Mouse (Mus musculus) liver, embryonic 15.5 days (tissue): ENCODE measurements around the gene Lipe. TPM values are rescaled to one million over a fixed set of nuclear protein-coding genes. Genes with fewer than 3 reads are reported as not detected.
"Not testable (repeated sequence)": the region's sequence is repeated elsewhere in the genome, so short reads cannot be mapped to it uniquely, and the experiment has no call there.

Source experiments
- ATAC-seq: fragments of 200-750 bp; cut with Nextera tagmentation; 2 replicates; pipeline ENCODE4 v1.8.0; 2017; ENCODE audit warnings: moderate number of reproducible peaks, mild to moderate bottlenecking, moderate library complexity; ENCODE audit not compliant: insufficient read depth
- H3K27ac ChIP-seq: fragments of 300-500 bp; sonication (generic); replicated peaks from 2 replicates; pipeline ENCODE4 v1.5.1; 2015; ENCODE audit warnings: mild to moderate bottlenecking, inconsistent platforms
- H3K27me3 ChIP-seq: fragments of 300-500 bp; sonication (generic); 2 replicates; pipeline ENCODE4 v1.6.1; 2015; ENCODE audit warnings: mild to moderate bottlenecking, inconsistent platforms
- H3K36me3 ChIP-seq: fragments of 300-500 bp; sonication (generic); replicated peaks from 2 replicates; pipeline ENCODE4 v1.6.1; 2015; ENCODE audit warnings: moderate library complexity, mild to moderate bottlenecking, inconsistent platforms
- H3K4me1 ChIP-seq: fragments of 300-500 bp; sonication (generic); replicated peaks from 2 replicates; pipeline ENCODE4 v1.6.1; 2015; ENCODE audit warnings: inconsistent platforms
- H3K4me2 ChIP-seq: fragments of 300-500 bp; sonication (generic); 2 replicates; pipeline ENCODE4 v1.6.1; 2015; ENCODE audit warnings: moderate library complexity, mild to moderate bottlenecking, inconsistent platforms
- H3K4me3 ChIP-seq: fragments of 300-500 bp; sonication (generic); replicated peaks from 2 replicates; pipeline ENCODE4 v1.5.1; 2015; ENCODE audit warnings: mild to moderate bottlenecking, inconsistent platforms
- H3K9ac ChIP-seq: fragments of 300-500 bp; sonication (generic); 2 replicates; pipeline ENCODE4 v1.6.1; 2015; ENCODE audit warnings: moderate library complexity, mild to moderate bottlenecking, inconsistent platforms
- H3K9me3 ChIP-seq: fragments of 300-500 bp; sonication (generic); replicated peaks from 2 replicates; pipeline ENCODE4 v1.6.1; 2016; ENCODE audit warnings: inconsistent platforms
- WGBS: fragments of 180-500 bp; shearing (Covaris S2); methylation state at CpG from one replicate; pipeline ENCODE4 v1.1.7; 2015; ENCODE audit warnings: mixed read lengths; ENCODE audit not compliant: insufficient replicate concordance; 5-methylcytosine and 5-hydroxymethylcytosine counted together
- polyA plus RNA-seq: library from polyadenylated mRNA; unstranded; fragments of >200 nt; fragmentation: Nextera tagmentation; extraction: Ambion mirVana; gene quantifications from 2 replicates; pipeline ENCODE4 v1.2.1, GENCODE M21; 2015

The Lipe gene
- polyA plus RNA-seq, 1 experiment from 2014 or later = 3.4 TPM

DNA sequence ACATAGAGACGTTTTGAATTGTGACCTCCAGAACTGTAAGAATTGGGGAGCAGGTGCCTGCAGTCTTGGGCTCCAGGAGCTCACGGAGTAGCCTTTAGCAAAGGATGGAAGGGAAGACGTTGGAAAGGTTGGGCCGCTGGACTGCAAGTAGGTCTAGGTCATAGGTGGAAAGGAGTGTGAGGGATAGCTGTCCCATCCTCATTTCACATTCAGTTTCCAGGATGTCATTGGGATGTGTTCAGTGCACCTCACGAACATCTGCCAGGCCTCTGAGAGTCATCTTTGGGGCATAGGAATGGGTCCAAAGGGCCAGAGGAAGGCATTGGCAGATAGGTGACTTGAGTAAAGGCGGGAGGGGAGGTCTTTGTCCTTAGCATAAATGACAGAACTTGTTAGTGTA is 33.9 kb upstream of the Lipe start:
- Histone ChIP-seq H3K9ac (no peak overlapping the region), H3K27ac (no peak overlapping the region), H3K9me3 (no peaks in the 10 kb centered on the region), H3K36me3 (no peaks in the 10 kb centered on the region), H3K4me3 (no peak overlapping the region), H3K4me2 (no peak overlapping the region), H3K4me1 (peaks cover 18% of the 10 kb centered on the region; the same call in 1 of the 2 replicates), H3K27me3 (no peaks in the 10 kb centered on the region)
- 62% methylated on average over 6 of the region's 6 CpGs for WGBS
- ATAC-seq = no peak

GRCm38 (mm10) chr7:25429886-25430784 is 31.6 kb upstream of the Lipe start:
- H3K9me3 ChIP-seq = no peaks in the 10 kb centered on the region
- peaks cover 10% of the 10 kb centered on the region; the same call in 1 of the 2 replicates for H3K4me1 ChIP-seq
- H3K4me3 ChIP-seq = no peak overlapping the region
- 51% methylated on average over 4 of the region's 4 CpGs for WGBS
- no peak overlapping the region for H3K9ac ChIP-seq
- H3K4me2 ChIP-seq = no peak overlapping the region
- H3K27ac ChIP-seq = no peak overlapping the region
- H3K27me3 ChIP-seq = no peaks in the 10 kb centered on the region
- H3K36me3 ChIP-seq = no peaks in the 10 kb centered on the region
- ATAC-seq = no peak

GRCm38 (mm10) chr7:25428321-25428720 is 29.8 kb upstream of the Lipe start:
- no peak overlapping the region for H3K27ac ChIP-seq

GRCm38 (mm10) chr7:25427144-25427543 is 28.6 kb upstream of the Lipe start:
- H3K4me3 ChIP-seq = no peak overlapping the region
- no peaks in the 10 kb centered on the region for H3K4me1 ChIP-seq
- H3K27ac ChIP-seq = no peak overlapping the region; the same call in 1 of the 2 replicates
- WGBS = 52% methylated on average over 5 of the region's 5 CpGs
- H3K36me3 ChIP-seq = no peaks in the 10 kb centered on the region
- no peak for ATAC-seq
- no peak overlapping the region for H3K9ac ChIP-seq
- no peaks in the 10 kb centered on the region for H3K9me3 ChIP-seq
- 0 out of 2 replicates have a peak, but pooled peaks cover 5% of the 10 kb centered on the region for H3K27me3 ChIP-seq
- H3K4me2 ChIP-seq = no peak overlapping the region

More at GRCm38 (mm10) chr7:25428321-25428720, 29.8 kb upstream of the Lipe start:
- Histone ChIP-seq H3K4me1 (0 out of 2 replicates have a peak, but pooled peaks cover 6% of the 10 kb centered on the region), H3K4me3 (no peak overlapping the region), H3K9me3 (no peaks in the 10 kb centered on the region), H3K36me3 (no peaks in the 10 kb centered on the region), H3K9ac (no peak overlapping the region), H3K4me2 (no peak overlapping the region), H3K27me3 (no peaks in the 10 kb centered on the region)
- ATAC-seq = no peak
- WGBS = 64% methylated on average over 3 of the region's 3 CpGs

DNA sequence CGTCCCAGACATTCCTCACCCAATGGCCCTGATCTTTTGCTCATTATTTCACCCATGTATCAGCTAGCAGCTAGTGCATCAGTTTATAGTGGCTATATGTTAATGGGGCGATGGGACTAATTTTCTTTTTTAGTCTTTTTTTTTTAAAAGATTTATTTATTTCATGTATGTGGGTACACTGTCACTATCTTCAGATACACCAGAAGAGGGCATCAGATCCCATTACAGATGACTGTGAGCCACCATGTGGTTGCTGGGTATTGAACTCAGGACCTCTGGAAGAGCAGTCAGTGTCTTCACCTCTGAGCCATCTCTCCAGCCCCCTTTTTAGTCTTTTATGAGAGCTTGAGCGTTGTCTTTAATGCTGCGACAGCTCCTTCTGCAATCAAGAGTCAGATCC is 27.9 kb upstream of the Lipe start:
- ATAC-seq, H3K36me3 ChIP-seq, H3K9me3 ChIP-seq, H3K4me2 ChIP-seq, H3K4me1 ChIP-seq, H3K27me3 ChIP-seq, H3K4me3 ChIP-seq, H3K9ac ChIP-seq, H3K27ac ChIP-seq: not testable (repeated sequence)
- 59% methylated on average over 4 of the region's 4 CpGs for WGBS

DNA sequence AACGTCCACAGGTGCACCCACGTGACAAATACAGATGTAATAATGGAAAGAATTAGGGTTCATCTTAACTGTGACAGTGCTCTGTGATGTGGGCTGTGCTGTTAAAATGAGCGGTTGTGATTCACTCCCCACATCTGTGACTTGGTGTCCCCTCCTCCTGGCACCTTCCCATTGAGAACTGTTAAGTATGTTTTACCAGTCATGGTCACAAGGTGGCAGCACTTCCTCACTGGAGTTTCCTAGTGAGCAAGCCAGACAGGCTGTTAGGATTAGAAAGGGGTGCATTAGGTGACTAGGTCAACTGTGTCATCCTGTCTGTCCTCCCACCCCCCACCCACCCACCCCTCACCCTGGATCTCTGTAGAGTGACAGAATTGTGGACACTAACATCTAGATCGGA is 25.9 kb upstream of the Lipe start:
- Histone ChIP-seq H3K4me2 (no peak overlapping the region), H3K9ac (no peak overlapping the region), H3K27me3 (0 out of 2 replicates have a peak, but pooled peaks cover 5% of the 10 kb centered on the region), H3K9me3 (no peaks in the 10 kb centered on the region), H3K36me3 (no peaks in the 10 kb centered on the region), H3K4me1 (0 out of 2 replicates have a peak, but pooled peaks cover 3% of the 10 kb centered on the region), H3K4me3 (no peak overlapping the region), H3K27ac (no peak overlapping the region)
- 28% methylated on average over 4 of the region's 4 CpGs for WGBS
- ATAC-seq = no peak

DNA sequence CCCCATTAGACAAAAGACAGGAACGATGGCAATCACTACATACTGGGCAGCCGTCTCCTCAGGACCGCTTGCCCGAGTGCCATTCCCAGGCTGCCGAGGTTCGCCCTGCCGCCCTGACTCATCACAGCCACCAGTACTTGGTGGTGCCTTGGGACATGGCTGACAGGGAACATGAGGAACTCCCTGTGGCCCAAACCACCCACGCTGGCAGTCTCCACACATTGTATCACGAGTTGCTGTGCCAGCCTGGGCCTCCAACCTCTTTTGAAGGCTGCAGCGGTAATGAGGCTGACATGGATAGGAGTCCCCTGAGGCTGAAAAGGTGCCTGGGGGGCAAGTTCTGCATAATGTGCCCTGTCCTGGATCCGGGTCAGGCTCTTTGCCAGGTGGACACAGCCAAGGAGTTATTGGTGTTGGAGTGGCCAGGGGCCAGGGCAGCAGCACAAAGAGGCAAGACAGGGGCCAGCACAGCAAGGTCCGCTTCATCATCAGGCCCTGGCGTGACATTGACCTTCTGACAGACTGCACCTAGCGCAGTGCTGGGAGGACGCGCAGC is 23.9 kb upstream of the Lipe start:
- H3K9ac ChIP-seq = no peak overlapping the region
- H3K36me3 ChIP-seq = no peaks in the 10 kb centered on the region
- WGBS = 73% methylated on average over 16 of the region's 16 CpGs
- 0 out of 2 replicates have a peak, but pooled peaks cover 3% of the 10 kb centered on the region for H3K4me1 ChIP-seq
- no peak overlapping the region for H3K4me3 ChIP-seq
- no peaks in the 10 kb centered on the region for H3K9me3 ChIP-seq
- H3K27ac ChIP-seq = no peak overlapping the region
- ATAC-seq = no peak
- no peak overlapping the region for H3K4me2 ChIP-seq
- 0 out of 2 replicates have a peak, but pooled peaks cover 5% of the 10 kb centered on the region for H3K27me3 ChIP-seq

- no peak for ATAC-seq
- Histone ChIP-seq H3K27me3 (0 out of 2 replicates have a peak, but pooled peaks cover 5% of the 10 kb centered on the region), H3K4me3 (no peak overlapping the region), H3K9ac (no peak overlapping the region), H3K9me3 (no peaks in the 10 kb centered on the region), H3K4me2 (no peak overlapping the region), H3K27ac (no peak overlapping the region), H3K4me1 (0 out of 2 replicates have a peak, but pooled peaks cover 6% of the 10 kb centered on the region), H3K36me3 (no peaks in the 10 kb centered on the region)
- 61% methylated on average over 4 of the region's 4 CpGs for WGBS
Measured at GRCm38 (mm10) chr7:25419943-25420342, 21.4 kb upstream of the Lipe start.

GRCm38 (mm10) chr7:25419536-25419935 is 21.0 kb upstream of the Lipe start:
- Histone ChIP-seq H3K9ac (no peak overlapping the region), H3K9me3 (no peaks in the 10 kb centered on the region), H3K4me2 (no peak overlapping the region), H3K4me3 (no peak overlapping the region), H3K36me3 (no peaks in the 10 kb centered on the region), H3K4me1 (0 out of 2 replicates have a peak, but pooled peaks cover 7% of the 10 kb centered on the region), H3K27me3 (0 out of 2 replicates have a peak, but pooled peaks cover 5% of the 10 kb centered on the region), H3K27ac (no peak overlapping the region)
- WGBS = 72% methylated on average over 8 of the region's 8 CpGs
- ATAC-seq = no peak

- WGBS = 46% methylated on average over 1 of the region's 1 CpGs
- ATAC-seq = no peak
- H3K4me2 ChIP-seq = no peak overlapping the region
- H3K4me3 ChIP-seq = no peak overlapping the region
- no peak overlapping the region for H3K27ac ChIP-seq
- 0 out of 2 replicates have a peak, but pooled peaks cover under 1% of the 10 kb centered on the region for H3K27me3 ChIP-seq
- H3K9ac ChIP-seq = no peak overlapping the region
- 0 out of 2 replicates have a peak, but pooled peaks cover 7% of the 10 kb centered on the region for H3K4me1 ChIP-seq
- no peaks in the 10 kb centered on the region for H3K9me3 ChIP-seq
- no peaks in the 10 kb centered on the region for H3K36me3 ChIP-seq
Measured at GRCm38 (mm10) chr7:25417597-25417996, 19.1 kb upstream of the Lipe start.

DNA sequence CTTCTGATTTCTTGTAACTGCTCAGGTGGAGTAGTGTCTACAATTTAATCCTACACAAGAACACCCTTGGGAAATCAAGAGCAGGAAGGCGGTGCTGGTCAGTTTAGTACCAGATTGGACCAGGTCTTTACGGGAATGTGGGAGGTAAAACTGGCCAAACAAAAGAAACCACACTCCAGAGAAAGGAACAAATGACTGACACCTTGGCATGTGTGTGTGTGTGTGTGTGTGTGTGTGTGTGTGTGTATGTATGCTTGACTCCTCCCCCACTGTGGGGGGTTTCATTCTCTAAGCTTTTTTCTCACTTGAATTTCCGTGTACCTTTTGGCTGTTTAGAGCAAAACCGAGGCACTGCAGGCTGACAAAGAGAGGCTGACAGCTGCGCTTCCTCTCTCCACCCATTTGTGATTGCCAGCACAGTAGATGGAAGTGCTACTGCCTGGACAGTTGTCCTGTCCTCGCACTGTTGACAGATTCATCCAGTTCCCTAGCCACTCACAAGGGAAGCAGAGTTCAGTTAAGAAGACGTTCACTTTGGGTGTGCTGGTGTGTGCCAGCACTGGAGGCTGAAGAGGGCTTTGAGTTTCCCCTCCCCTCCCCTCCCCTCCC is 14.4 kb upstream of the Lipe start, which contains the start of gene Cxcl17:
Gene Cxcl17 (minus strand): TSS at position 54 of the 609 bp plus-strand sequence.
- 0 out of 2 replicates have a peak, but pooled peaks cover 4% of the 10 kb centered on the region for H3K4me1 ChIP-seq
- no peaks in the 10 kb centered on the region for H3K9me3 ChIP-seq
- no peak within 1 kb of the TSS for H3K27ac ChIP-seq
- no peak within 1 kb of the TSS for H3K4me2 ChIP-seq
- no peak within 1 kb of the TSS for H3K4me3 ChIP-seq
- no peaks in the 10 kb centered on the region for H3K27me3 ChIP-seq
- 42% methylated on average over 7 of the region's 7 CpGs for WGBS
- no peak within 1 kb of the TSS for H3K9ac ChIP-seq
- no peaks in the 10 kb centered on the region for H3K36me3 ChIP-seq
- ATAC-seq = no peak
